Mouse (Mus musculus) embryonic facial prominence, embryonic 12.5 days (tissue): ENCODE measurements around the gene Hbq1b. TPM values are rescaled to one million over a fixed set of nuclear protein-coding genes. Genes with fewer than 3 reads are reported as not detected.
"Not testable (repeated sequence)": the region's sequence is repeated elsewhere in the genome, so short reads cannot be mapped to it uniquely, and the experiment has no call there.

Experiments
- ATAC-seq: fragments of 200-750 bp; cut with Nextera tagmentation; 2 replicates; pipeline ENCODE4 v1.8.0; 2017; ENCODE audit not compliant: insufficient number of reproducible peaks, insufficient read depth, low FRiP score, low TSS enrichment
- H3K27ac ChIP-seq: fragments of 300-500 bp; sonication (generic); 2 replicates; pipeline ENCODE4 v1.5.1; 2016; ENCODE audit warnings: mild to moderate bottlenecking
- H3K27me3 ChIP-seq: fragments of 300-500 bp; sonication (generic); 2 replicates; pipeline ENCODE4 v1.6.1; 2016; ENCODE audit warnings: mild to moderate bottlenecking, moderate library complexity
- H3K36me3 ChIP-seq: fragments of 300-500 bp; sonication (generic); 2 replicates; pipeline ENCODE4 v1.6.1; 2016; ENCODE audit warnings: mild to moderate bottlenecking
- H3K4me1 ChIP-seq: fragments of 300-500 bp; sonication (generic); 2 replicates; pipeline ENCODE4 v1.6.1; 2016
- H3K4me2 ChIP-seq: fragments of 300-500 bp; sonication (generic); replicated peaks from 2 replicates; pipeline ENCODE4 v1.6.1; 2016; ENCODE audit warnings: mild to moderate bottlenecking, moderate library complexity
- H3K4me3 ChIP-seq: fragments of 300-500 bp; sonication (generic); 2 replicates; pipeline ENCODE4 v1.5.1; 2016; ENCODE audit warnings: mild to moderate bottlenecking
- H3K9ac ChIP-seq: fragments of 300-500 bp; sonication (generic); 2 replicates; pipeline ENCODE4 v1.6.1; 2016; ENCODE audit warnings: mild to moderate bottlenecking, moderate library complexity
- H3K9me3 ChIP-seq: fragments of 300-500 bp; sonication (generic); 2 replicates; pipeline ENCODE4 v1.6.1; 2016; ENCODE audit warnings: mild to moderate bottlenecking, moderate library complexity
- WGBS: fragments of 180-500 bp; shearing (Covaris S2); methylation state at CpG from one replicate; pipeline ENCODE4 v1.1.7; 2016; 5-methylcytosine and 5-hydroxymethylcytosine counted together
- polyA plus RNA-seq: library from polyadenylated mRNA; unstranded; fragments of >200 nt; fragmentation: Nextera tagmentation; extraction: Ambion mirVana; gene quantifications from 2 replicates; pipeline ENCODE4 v1.2.1, GENCODE M21; 2016

The Hbq1b gene
- 2.5 and 4.6 TPM in 2 replicates for polyA plus RNA-seq

DNA sequence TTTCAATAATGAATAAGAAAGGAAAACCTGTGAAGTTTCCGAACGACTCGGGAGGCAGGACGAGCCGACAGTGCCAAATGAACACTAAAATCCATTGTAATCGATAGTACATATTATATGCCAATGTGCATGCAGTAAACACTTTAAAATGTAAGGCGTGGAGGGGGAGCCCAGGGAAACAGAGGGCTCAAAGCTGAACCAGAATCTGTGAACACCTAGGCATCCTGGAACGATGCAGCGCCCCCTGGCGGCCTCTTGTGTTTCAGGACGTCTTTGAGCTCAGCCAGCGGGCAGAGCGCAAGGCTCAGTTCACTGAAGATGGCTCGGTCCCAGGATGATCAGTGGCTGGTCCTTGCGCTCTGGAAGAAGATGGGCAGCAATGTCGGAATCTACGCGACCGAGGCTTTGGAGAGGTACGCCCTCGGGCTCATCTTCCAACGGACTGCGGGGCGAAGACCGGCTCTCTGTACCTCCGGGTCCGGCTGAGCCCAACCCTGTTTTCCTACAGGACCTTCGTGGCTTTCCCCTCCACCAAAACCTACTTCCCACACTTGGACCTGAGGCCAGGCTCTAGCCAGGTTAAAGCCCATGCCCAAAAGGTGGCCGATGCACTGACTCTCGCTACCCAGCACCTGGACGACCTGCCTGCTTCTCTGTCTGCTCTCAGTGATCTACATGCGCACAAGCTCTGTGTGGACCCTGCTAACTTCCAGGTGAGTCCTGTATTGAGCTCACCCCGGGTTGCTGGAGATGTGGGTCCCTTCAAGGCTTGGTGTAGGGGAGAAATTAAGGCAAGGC, at the start of gene Hbq1b:
Gene Hbq1b (plus strand): TSS at position 271 of the 798 bp plus-strand sequence.
- not testable (repeated sequence) for H3K9me3 ChIP-seq, H3K27ac ChIP-seq, H3K36me3 ChIP-seq, H3K4me1 ChIP-seq, H3K27me3 ChIP-seq
- peak within 1 kb of the TSS; percentile 33; the same call in 1 of the 2 replicates for H3K9ac ChIP-seq
- WGBS = 21% methylated on average over 31 of the region's 33 CpGs
- ATAC-seq = 0 out of 2 replicates have a peak, but pooled peaks have one; percentile 13
- H3K4me3 ChIP-seq = peak within 1 kb of the TSS; percentile 20; the same call in 1 of the 2 replicates
- peak within 1 kb of the TSS; percentile 47 for H3K4me2 ChIP-seq

DNA sequence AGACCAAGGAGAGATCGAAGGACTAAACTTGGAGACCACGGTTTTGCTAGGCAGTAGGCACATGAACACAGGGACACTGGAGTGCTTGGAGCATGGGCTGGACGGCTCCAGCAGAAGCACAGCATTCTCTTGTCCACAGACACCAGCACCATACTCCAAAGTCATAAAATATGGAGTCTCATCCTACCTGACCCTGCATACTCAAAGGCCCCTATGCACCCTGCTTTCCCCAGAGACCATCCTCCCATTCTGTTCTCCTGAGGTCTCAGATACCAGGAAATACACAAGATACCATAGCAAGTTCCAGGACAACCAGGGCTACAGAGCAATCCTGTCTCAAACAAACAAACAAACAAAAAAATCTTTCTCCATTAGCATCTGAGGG, 49.4 kb upstream of the Hbq1b start:
- WGBS = 94% methylated on average over 3 of the region's 3 CpGs
- Histone ChIP-seq H3K9me3 (no peaks in the 10 kb centered on the region), H3K36me3 (peaks cover 65% of the 10 kb centered on the region), H3K9ac (no peak overlapping the region), H3K4me1 (0 out of 2 replicates have a peak, but pooled peaks cover 5% of the 10 kb centered on the region), H3K27ac (no peak overlapping the region), H3K4me3 (no peak overlapping the region), H3K27me3 (no peaks in the 10 kb centered on the region), H3K4me2 (no peak overlapping the region)
- no peak for ATAC-seq

DNA sequence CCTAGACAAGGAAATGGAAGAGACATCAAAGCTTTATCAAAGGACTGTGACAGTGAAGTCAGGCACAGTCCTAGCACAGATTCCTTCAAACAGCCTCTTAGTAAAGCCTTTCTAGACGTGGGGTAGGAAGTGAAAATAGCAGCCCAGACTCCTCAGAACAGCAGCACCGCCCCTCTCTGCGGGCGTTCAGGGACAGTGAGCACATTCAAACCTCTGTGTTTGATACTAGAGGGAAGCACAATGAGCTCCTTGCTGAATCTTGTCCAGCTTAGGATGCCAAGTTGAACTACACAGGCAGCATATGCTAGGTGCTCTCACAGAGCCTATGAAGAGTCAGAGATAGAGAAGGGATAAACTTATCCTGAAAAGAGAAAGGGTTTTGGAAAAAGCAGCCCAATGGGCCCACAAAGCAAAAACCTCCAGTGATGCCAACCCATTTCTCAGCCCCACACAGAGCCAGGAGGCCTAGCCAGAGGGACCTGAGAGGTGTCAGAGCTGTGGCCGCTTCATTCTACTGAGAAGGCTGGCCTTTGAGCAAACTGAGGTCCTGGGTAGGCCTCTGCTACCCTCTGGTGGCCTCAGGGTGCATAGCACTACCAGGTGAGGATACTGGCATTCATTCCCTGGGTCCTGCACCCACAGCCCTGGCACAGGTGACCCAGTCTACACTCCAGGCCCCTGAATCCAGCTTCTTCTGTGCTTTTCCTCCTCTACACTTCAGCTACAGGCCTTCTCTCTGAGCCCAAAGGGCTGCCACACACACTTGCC, 48.5 kb upstream of the Hbq1b start:
- H3K27me3 ChIP-seq = no peaks in the 10 kb centered on the region
- H3K27ac ChIP-seq = no peak overlapping the region
- no peak for ATAC-seq
- WGBS = 64% methylated on average over 5 of the region's 5 CpGs
- H3K4me3 ChIP-seq = no peak overlapping the region
- no peak overlapping the region for H3K4me2 ChIP-seq
- no peak overlapping the region for H3K9ac ChIP-seq
- peaks cover 58% of the 10 kb centered on the region for H3K36me3 ChIP-seq
- H3K9me3 ChIP-seq = no peaks in the 10 kb centered on the region
- 0 out of 2 replicates have a peak, but pooled peaks cover 8% of the 10 kb centered on the region for H3K4me1 ChIP-seq

DNA sequence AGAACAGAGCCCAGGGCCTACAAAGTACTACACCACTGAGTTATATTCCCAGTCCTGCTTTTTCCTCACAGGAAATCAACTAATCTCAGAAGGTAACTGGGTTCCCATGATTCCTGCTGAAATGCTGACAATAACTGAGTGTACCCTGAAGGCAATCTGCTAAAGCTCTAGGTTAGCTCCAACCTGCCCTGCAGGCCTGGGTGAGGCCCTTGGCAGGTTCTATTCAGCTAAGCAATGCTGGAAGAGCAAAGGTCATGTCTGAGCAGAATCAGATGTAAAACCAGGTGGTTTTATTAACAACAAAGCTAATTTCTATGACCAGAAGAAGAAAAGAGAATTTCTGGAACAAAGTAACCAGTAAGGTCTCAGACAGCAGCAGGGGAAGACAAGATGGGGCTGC, 45.4 kb upstream of the Hbq1b start:
- ATAC-seq = no peak

DNA sequence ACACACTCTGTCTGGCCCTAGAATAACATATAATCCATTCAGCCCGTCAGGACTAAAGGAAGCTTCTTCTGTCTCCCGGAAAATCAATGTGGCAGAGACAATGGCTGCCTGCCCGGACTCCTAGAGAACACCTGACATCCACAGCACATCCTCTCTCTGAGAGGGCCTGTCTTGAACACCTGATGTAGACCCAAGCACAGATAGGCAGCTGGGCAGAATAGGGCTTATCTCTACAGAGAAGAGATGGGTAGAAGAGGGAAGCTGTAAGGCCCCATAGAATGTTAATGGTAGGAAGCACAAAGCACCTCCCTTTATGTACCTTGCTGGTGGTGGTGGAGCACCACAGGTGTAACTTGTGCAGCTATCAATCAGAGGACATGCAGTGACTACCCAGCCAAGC, 44.6 kb upstream of the Hbq1b start:
- no peak overlapping the region for H3K9ac ChIP-seq
- 0 out of 2 replicates have a peak, but pooled peaks cover 5% of the 10 kb centered on the region for H3K4me1 ChIP-seq
- H3K9me3 ChIP-seq = no peaks in the 10 kb centered on the region
- peaks cover 52% of the 10 kb centered on the region for H3K36me3 ChIP-seq
- H3K27ac ChIP-seq = no peak overlapping the region
- H3K27me3 ChIP-seq = no peaks in the 10 kb centered on the region
- whole genome bisulfite sequencing = 90% methylated on average over 3 of the region's 3 CpGs
- H3K4me2 ChIP-seq = no peak overlapping the region
- H3K4me3 ChIP-seq = no peak overlapping the region
- no peak for ATAC-seq

More for the DNA sequence above, 45.4 kb upstream of the Hbq1b start:
- Histone ChIP-seq H3K27me3 (no peaks in the 10 kb centered on the region), H3K27ac (no peak overlapping the region), H3K4me3 (no peak overlapping the region), H3K9ac (no peak overlapping the region), H3K4me1 (0 out of 2 replicates have a peak, but pooled peaks cover 6% of the 10 kb centered on the region), H3K36me3 (peaks cover 53% of the 10 kb centered on the region), H3K4me2 (no peak overlapping the region), H3K9me3 (no peaks in the 10 kb centered on the region)

DNA sequence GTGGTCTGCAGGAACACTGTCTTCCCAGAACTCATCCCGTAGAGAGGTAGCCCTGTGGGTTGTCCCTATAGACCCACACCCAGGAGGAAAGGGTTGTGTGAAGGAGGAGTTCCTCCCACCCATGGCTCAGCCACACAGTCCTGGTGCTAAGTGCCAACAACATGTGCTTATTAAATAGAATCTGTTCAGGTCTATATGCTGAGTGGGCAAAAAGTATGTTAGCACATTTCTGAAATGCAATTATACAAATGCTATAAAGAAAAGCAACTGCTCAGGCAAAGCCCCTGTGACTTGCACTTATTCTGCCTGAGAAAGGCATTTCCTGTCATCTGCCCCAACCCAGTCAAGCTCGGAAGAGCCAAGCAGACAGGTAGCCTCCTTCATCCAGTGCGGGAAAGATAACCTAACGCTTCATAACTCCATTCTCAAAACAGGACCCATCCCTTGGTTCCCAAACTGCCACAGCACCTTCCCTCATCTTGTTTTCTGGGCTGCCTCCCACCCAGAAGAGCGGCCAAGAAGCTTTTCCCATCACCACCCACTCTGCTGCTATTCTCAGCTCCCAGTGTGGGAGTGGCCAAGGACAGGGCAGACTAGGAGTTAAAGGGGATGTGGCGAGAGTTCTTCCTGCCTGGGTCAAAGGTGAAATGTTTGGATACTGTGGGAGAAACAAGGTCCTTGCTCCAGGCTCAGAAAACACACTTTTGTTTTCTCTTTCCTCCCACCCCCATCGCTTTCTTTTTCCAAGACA, 43.4 kb upstream of the Hbq1b start:
- Histone ChIP-seq H3K27ac (peak overlapping the region; percentile 30; the same call in 1 of the 2 replicates), H3K4me1 (0 out of 2 replicates have a peak, but pooled peaks cover 5% of the 10 kb centered on the region), H3K36me3 (peaks cover 61% of the 10 kb centered on the region), H3K9me3 (no peaks in the 10 kb centered on the region), H3K9ac (no peak overlapping the region), H3K4me2 (no peak overlapping the region), H3K27me3 (no peaks in the 10 kb centered on the region), H3K4me3 (no peak overlapping the region)
- 50% methylated on average over 7 of the region's 7 CpGs for WGBS
- ATAC-seq = no peak

DNA sequence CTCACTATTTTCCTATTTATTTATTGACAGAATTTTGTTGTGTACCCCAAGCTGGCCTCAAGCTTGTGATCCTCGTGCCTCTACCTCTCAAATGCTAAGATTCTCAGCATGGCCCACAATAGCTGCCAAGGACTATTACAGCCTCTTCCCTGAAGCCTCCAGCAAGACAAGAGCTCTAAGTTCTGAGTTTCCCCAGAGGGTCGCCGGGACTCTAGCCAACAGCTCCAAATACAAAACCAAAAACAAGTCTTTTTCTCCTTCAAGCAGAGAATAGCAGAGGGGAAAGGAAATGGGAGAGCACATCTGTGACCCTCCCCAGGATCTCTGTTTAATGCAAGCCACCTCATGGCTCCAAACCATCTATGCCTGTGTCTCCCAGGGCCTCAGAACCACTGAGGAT, 42.7 kb upstream of the Hbq1b start:
- Histone ChIP-seq H3K9ac (no peak overlapping the region), H3K4me1 (0 out of 2 replicates have a peak, but pooled peaks cover 5% of the 10 kb centered on the region), H3K4me2 (no peak overlapping the region), H3K36me3 (peaks cover 61% of the 10 kb centered on the region), H3K27ac (peak overlapping the region; percentile 60), H3K27me3 (no peaks in the 10 kb centered on the region), H3K9me3 (no peaks in the 10 kb centered on the region), H3K4me3 (no peak overlapping the region)
- ATAC-seq = no peak
- 63% methylated on average over 3 of the region's 3 CpGs for WGBS

DNA sequence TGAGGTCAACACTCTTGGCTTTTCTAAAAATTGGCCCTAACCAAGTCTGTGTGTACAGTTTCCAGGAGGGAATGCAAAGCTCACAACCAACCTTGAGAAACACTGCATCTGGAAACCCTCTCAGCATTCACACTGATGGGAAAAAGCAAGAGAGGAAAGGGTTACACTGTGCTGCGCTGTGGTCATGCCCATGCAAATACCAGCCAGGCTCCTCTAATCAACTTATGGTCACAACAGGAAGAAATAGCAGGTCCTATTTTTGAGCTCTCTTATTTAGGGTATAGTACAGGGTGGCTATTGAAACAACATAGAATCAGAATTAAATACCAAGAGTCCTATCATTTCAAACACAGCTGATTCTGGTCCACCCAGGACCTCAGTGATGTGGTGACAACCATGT, 42.1 kb upstream of the Hbq1b start:
- Histone ChIP-seq H3K4me3 (no peak overlapping the region), H3K36me3 (peaks cover 61% of the 10 kb centered on the region), H3K4me2 (no peak overlapping the region), H3K4me1 (0 out of 2 replicates have a peak, but pooled peaks cover 5% of the 10 kb centered on the region), H3K27ac (peak overlapping the region; percentile 60), H3K27me3 (no peaks in the 10 kb centered on the region), H3K9ac (no peak overlapping the region), H3K9me3 (no peaks in the 10 kb centered on the region)
- WGBS = 90% methylated on average over 1 of the region's 1 CpGs
- no peak for ATAC-seq

DNA sequence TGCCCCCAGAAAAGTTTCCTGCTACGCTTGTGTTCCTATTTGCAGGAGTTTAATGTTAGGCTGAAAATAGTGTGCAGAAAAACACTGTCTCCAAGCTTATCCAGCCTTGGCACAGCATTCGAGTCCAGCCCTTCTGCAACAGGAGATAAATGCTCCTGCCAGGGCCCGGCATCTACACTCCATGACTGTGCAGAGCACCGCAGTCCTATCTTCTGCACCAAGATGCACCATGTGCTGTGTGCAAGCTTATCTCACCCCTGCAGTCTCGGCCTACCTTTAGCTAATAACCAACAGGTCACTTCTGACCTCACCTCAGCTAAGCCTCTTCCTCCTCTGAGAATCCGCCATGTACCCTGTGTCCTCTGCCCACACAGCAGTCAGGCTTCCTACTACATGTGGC, 41.2 kb upstream of the Hbq1b start:
- ATAC-seq = peak; percentile 53; the same call in 1 of the 2 replicates
- 92% methylated on average over 6 of the region's 6 CpGs for WGBS
- Histone ChIP-seq H3K36me3 (peaks cover 60% of the 10 kb centered on the region), H3K27ac (no peak overlapping the region), H3K9ac (no peak overlapping the region), H3K4me2 (no peak overlapping the region), H3K4me3 (no peak overlapping the region), H3K4me1 (0 out of 2 replicates have a peak, but pooled peaks cover 5% of the 10 kb centered on the region), H3K9me3 (no peaks in the 10 kb centered on the region), H3K27me3 (no peaks in the 10 kb centered on the region)

DNA sequence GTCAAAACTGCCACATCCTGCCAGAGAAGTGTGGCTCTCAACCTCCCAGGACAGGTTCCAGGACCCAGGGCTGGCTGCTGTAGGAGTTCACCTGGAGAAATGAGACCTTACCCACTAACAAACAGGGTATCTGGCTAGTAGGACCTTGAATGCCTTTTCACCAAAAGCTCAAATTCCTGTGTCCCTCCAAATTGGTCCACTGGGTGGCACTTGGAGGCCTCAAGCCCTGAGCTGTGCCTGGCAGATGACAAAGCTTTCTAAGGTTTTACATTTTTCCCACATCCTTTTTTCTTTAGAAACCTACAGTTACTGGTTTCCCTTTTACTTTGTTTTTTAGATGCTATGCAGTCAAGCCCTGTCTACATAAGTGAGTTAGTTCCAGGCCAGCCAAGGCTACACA, 39.7 kb upstream of the Hbq1b start:
- H3K27me3 ChIP-seq = no peaks in the 10 kb centered on the region
- H3K4me1 ChIP-seq = 0 out of 2 replicates have a peak, but pooled peaks cover 5% of the 10 kb centered on the region
- no peak overlapping the region for H3K4me3 ChIP-seq
- no peaks in the 10 kb centered on the region for H3K9me3 ChIP-seq
- H3K36me3 ChIP-seq = peaks cover 53% of the 10 kb centered on the region
- no peak overlapping the region for H3K27ac ChIP-seq
- no peak overlapping the region for H3K4me2 ChIP-seq
- no peak overlapping the region for H3K9ac ChIP-seq
- no peak for ATAC-seq

DNA sequence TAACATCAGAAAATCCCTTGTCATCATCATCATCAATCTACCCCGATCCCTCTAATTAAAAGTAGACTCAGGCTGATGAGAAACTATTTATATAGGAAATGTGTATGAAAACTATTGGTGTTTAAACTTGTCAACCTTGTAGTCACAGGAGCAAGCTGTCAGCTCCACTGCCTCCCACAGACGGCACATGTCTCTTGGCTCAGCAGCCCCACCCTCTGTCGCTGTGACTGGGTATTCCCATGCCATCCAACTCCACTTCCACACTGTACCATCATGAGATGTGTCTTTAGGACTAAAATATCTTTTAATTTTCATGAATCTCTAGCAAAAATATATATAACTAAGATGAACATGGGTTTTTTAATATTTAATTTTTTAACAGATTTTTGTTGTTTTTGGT, 38.4 kb upstream of the Hbq1b start:
- Histone ChIP-seq H3K9ac (no peak overlapping the region), H3K4me1 (0 out of 2 replicates have a peak, but pooled peaks cover 2% of the 10 kb centered on the region), H3K4me2 (no peak overlapping the region), H3K9me3 (no peaks in the 10 kb centered on the region), H3K4me3 (no peak overlapping the region), H3K27ac (no peak overlapping the region), H3K27me3 (no peaks in the 10 kb centered on the region), H3K36me3 (peaks cover 59% of the 10 kb centered on the region)
- 89% methylated on average over 3 of the region's 3 CpGs for WGBS
- no peak for ATAC-seq
